Mouse (Mus musculus) olfactory bulb, adult 2 months (tissue): Measurements from ENCODE around the gene Usp34. TPM values are rescaled to one million over a fixed set of nuclear protein-coding genes. Genes with fewer than 3 reads are reported as not detected.

Experiments
- H3K27ac ChIP-seq: fragments of 200-500 bp; 2 replicates; pipeline ENCODE4 v1.5.1; 2012; ENCODE audit warnings: low read depth, low read length; ENCODE audit not compliant: insufficient read depth
- H3K4me1 ChIP-seq: fragments of 200-500 bp; 2 replicates; pipeline ENCODE4 v1.6.1; 2012; ENCODE audit warnings: low read length; ENCODE audit not compliant: control insufficient read depth, insufficient read depth
- H3K4me3 ChIP-seq: fragments of 200-500 bp; 2 replicates; pipeline ENCODE4 v1.5.1; 2012; ENCODE audit warnings: mild to moderate bottlenecking, low read depth, low read length, moderate library complexity; ENCODE audit not compliant: insufficient read depth
- CTCF ChIP-seq: fragments of 200-500 bp; IDR thresholded peaks from 2 replicates; pipeline ENCODE4 v1.5.1; 2012; ENCODE audit warnings: low read depth, mild to moderate bottlenecking, low read length, moderate library complexity; ENCODE audit not compliant: insufficient read depth
- POLR2A ChIP-seq: fragments of 200-500 bp; IDR thresholded peaks from 2 replicates; pipeline ENCODE4 v1.6.1; 2012; ENCODE audit warnings: mild to moderate bottlenecking, low read depth, low read length, moderate library complexity; ENCODE audit not compliant: insufficient read depth
- WGBS: fragments of 180-500 bp; shearing (Covaris S2); methylation state at CpG from one replicate; pipeline ENCODE4 v1.1.7; 2018; 5-methylcytosine and 5-hydroxymethylcytosine counted together
- polyA plus RNA-seq: library from polyadenylated mRNA; stranded (reverse); fragments of >200 nt; gene quantifications from 2 replicates; pipeline ENCODE4 v1.2.4, GENCODE M21; 2012; ENCODE audit warnings: low replicate concordance; ENCODE audit not compliant: missing spikeins, insufficient read depth, insufficient read length

The Usp34 gene
- polyA plus RNA-seq, 1 experiment: not detected

DNA sequence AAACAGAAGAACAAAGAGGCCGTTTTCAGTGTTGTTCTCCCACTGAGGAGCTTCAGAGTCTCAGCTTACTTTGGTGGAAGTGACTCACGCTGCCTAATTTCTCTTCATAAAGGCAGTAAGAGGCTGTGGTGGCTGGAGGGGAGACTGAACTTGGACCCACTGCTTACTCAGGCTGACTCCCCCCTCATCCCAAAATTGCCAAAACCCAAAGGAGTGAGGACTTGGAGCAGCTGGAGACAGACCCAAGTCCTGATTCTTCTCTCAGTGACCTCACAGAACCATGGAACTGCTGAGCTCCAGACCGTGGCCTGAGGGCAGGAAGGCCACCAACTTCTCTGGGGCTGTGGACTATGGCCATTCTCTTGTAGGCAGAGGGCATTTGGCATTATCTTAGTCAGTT, 212.3 kb downstream of the Usp34 start:
- no peak overlapping the region for H3K4me3 ChIP-seq
- H3K4me1 ChIP-seq: peaks cover 3% of the 10 kb centered on the region; the same call in 1 of the 2 replicates
- no peak overlapping the region for H3K27ac ChIP-seq
- WGBS: 53% methylated on average over 3 of the region's 3 CpGs
- TF ChIP-seq CTCF (no peak), POLR2A (no peak)

DNA sequence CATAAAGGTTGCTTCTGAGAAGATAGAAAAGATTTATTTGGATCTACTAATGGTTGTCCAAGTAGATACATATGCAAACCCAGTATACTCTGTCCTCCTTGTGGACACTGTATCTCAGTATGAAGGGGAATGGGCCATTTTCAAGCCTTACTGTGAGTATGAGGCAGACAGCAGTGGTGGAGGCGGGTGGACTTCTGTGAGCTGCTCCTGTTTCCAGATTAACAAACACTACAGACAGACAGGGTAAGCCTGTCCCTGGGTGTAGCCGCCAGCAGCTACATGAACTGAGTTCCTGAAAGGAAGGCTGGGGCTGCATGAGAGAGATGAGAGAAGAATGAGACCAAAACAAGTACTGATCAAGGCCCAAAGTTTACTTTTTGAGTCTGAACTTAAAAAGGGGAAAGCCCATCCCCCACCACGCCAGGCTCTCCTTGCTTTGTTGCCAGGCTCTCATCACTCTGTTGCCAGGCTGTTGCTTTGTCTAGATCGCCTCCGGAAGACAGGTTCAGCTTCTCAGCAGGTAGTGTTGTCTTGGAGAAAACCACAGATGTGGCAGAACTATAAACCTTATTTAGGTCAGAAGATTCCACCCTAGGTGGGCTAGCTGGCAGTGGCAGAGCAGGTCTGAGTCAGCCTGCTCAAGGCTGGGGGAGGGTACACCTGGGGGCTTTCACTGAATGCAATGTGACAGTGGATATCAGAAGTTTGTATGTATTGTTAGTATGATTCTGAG, 213.9 kb downstream of the Usp34 start, which contains the start of gene 1700093K21Rik:
Gene 1700093K21Rik (minus strand): TSS at position 683 of the 733 bp plus-strand sequence.
- H3K27ac ChIP-seq: no peak within 1 kb of the TSS
- H3K4me3 ChIP-seq: no peak within 1 kb of the TSS
- TF ChIP-seq CTCF (no peak), POLR2A (no peak)
- 66% methylated on average over 5 of the region's 5 CpGs for WGBS
- peaks cover 3% of the 10 kb centered on the region; the same call in 1 of the 2 replicates for H3K4me1 ChIP-seq

DNA sequence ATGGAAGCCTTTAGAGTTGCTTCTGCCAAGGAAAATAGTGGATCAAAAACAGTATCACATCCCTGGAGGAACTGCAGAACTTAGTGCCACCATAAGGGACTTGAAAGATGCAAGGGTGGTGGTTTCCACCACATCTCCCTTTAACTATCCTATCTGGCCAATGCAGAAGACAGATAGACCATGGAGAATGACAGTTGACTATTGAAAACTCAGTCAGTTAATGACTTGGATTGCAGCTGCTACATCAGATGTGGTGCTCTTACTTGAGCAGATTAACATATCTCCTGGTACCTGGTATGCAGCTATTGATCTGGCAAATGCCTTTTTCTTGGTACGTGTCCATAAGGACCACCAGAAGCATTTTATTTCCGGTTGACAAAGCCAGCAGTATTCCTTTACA, 230.8 kb downstream of the Usp34 start:
- Histone ChIP-seq H3K4me1 (no peaks in the 10 kb centered on the region), H3K4me3 (no peak overlapping the region), H3K27ac (no peak overlapping the region)
- 94% methylated on average over 2 of the region's 2 CpGs for WGBS
- no peak for TF ChIP-seq CTCF

Other genes starting within 250 kb of the Usp34 start
- not detected in 2 replicates for gene Xpo1, start 50.9 kb upstream of the Usp34 start, polyA plus RNA-seq
- gene Ahsa2, start 191.1 kb downstream of the Usp34 start, polyA plus RNA-seq: not detected in 2 replicates
- gene 1700093K21Rik, start 214.3 kb downstream of the Usp34 start, polyA plus RNA-seq: not detected in 2 replicates